Mouse (Mus musculus) forebrain, embryonic 16.5 days (tissue): ENCODE data around the gene Optn. TPM values are rescaled to one million over a fixed set of nuclear protein-coding genes. Genes with fewer than 3 reads are reported as not detected.

Experiments used
- ATAC-seq: fragments of 200-750 bp; cut with Nextera tagmentation; 2 replicates; pipeline ENCODE4 v1.8.0; 2017; ENCODE audit warnings: mild to moderate bottlenecking, moderate library complexity
- H3K27ac ChIP-seq: fragments of 300-500 bp; sonication (generic); 2 replicates; pipeline ENCODE4 v1.5.1; 2014; ENCODE audit warnings: low read length, control low read depth
- H3K27me3 ChIP-seq: fragments of 300-500 bp; sonication (generic); replicated peaks from 2 replicates; pipeline ENCODE4 v1.6.1; 2014; ENCODE audit warnings: low read length; ENCODE audit not compliant: control insufficient read depth, insufficient read depth
- H3K36me3 ChIP-seq: fragments of 300-500 bp; sonication (generic); 2 replicates; pipeline ENCODE4 v1.6.1; 2014; ENCODE audit not compliant: control insufficient read depth, insufficient read depth
- H3K4me1 ChIP-seq: fragments of 300-500 bp; sonication (generic); replicated peaks from 2 replicates; pipeline ENCODE4 v1.6.1; 2014; ENCODE audit warnings: low read length; ENCODE audit not compliant: control insufficient read depth, insufficient read depth
- H3K4me2 ChIP-seq: fragments of 300-500 bp; sonication (generic); 2 replicates; pipeline ENCODE4 v1.6.1; 2014; ENCODE audit warnings: mild to moderate bottlenecking, low read length, control low read depth
- H3K4me3 ChIP-seq: fragments of 300-500 bp; sonication (generic); replicated peaks from 2 replicates; pipeline ENCODE4 v1.5.1; 2014; ENCODE audit warnings: mild to moderate bottlenecking, low read length, control low read depth
- H3K9ac ChIP-seq: fragments of 300-500 bp; sonication (generic); replicated peaks from 2 replicates; pipeline ENCODE4 v1.6.1; 2014; ENCODE audit warnings: low read depth, low read length, control low read depth
- H3K9me3 ChIP-seq: fragments of 300-500 bp; sonication (generic); 2 replicates; pipeline ENCODE4 v1.6.1; 2016; ENCODE audit warnings: low read length; ENCODE audit not compliant: control insufficient read depth
- WGBS: fragments of 180-500 bp; shearing (Covaris S2); extraction: QIAGEN DNeasy Blood & Tissue Kit; methylation state at CpG from one replicate; pipeline ENCODE4 v1.1.7; 2014; 5-methylcytosine and 5-hydroxymethylcytosine counted together
- polyA plus RNA-seq: library from polyadenylated mRNA; unstranded; fragments of >200 nt; fragmentation: Nextera tagmentation; extraction: Ambion mirVana; gene quantifications from 2 replicates; pipeline ENCODE4 v1.2.1, GENCODE M21; 2015

Optn gene
- polyA plus RNA-seq, 1 experiment from 2014 or later = 8.0 TPM

DNA sequence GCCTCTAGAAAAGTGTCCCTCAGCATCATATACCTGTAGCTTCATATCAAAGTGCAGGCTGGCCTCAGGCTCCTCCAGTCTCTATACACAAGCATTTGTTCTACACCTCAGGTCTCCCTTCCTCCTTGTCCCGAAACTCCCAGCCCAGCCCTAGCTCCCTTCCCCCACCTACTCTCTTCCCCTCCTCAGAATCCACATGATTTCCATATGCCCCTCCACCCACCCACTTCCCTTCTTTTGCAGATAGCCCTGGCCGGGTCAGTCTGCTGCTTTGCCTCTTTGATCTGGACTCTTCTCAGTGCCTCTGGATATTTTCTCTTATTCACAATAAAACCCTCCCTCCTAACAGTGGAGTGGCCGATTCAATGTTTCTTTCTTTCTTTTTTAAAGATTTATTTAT lies 19.5 kb downstream of the Optn start:
- Histone ChIP-seq H3K4me2 (no peak overlapping the region), H3K27me3 (no peaks in the 10 kb centered on the region), H3K36me3 (no peaks in the 10 kb centered on the region), H3K4me3 (no peak overlapping the region), H3K9me3 (no peaks in the 10 kb centered on the region), H3K27ac (no peak overlapping the region), H3K9ac (no peak overlapping the region), H3K4me1 (0 out of 2 replicates have a peak, but pooled peaks cover 5% of the 10 kb centered on the region)
- 68% methylated on average over 3 of the region's 3 CpGs for WGBS
- no peak for ATAC-seq

DNA sequence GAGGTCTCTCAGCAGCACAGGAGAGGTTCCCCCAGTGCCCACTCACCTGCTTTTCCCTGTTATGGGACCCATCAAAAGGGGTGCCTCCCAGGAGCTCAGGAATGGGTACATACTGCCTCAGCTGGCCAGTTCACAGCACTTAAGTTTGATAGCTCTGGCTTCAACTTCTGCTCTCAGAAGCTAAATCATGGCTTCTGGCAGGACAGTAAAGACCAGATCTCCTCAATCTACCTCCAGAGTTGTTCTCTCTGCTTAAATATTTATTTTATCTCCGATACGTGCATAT lies 20.4 kb downstream of the Optn start:
- 94% methylated on average over 2 of the region's 2 CpGs for WGBS
- Histone ChIP-seq H3K27ac (no peak overlapping the region), H3K36me3 (no peaks in the 10 kb centered on the region), H3K9me3 (no peaks in the 10 kb centered on the region), H3K4me1 (peaks cover 6% of the 10 kb centered on the region; the same call in 1 of the 2 replicates), H3K9ac (no peak overlapping the region), H3K4me2 (no peak overlapping the region), H3K4me3 (no peak overlapping the region), H3K27me3 (no peaks in the 10 kb centered on the region)
- no peak for ATAC-seq

DNA sequence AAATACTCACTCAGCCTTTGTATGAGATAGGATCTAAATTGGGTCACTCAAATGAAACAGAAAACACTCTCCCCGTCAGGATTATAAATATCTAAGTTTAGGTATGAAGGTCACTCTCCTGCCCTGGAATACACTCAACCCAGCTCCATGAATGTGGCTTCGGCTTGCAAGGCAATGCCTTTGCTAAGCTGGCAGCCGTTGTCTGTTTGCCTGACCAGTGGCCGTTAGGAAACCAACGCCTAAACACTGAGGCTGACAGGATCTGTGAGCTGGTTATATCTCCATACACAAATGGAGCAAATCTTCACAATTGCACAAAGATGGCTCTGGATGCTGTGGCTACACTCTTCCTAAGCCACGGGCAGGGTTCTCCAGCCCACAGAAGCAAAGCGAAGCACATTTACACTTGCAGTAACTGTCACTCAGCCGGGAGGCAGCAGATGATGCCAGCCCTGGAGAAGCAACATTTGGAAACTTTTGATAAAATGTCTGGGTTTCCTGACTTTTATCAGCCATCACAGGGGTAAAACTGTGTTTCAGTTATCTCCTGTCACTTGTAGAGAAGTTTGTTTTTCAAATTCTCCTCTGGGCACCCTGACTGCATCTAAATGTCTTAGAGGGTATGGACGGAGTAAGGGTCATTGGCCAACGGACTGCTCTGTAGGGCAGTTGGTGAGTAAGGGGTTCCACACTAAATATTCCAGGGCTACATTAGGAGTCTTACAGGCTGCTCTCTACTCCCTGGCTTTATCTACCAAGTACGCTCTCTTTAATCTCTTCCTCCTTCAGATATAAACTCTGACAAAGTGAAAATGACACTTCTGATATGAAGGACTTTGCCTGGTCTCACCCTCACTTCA lies 21.0 kb downstream of the Optn start:
- no peak overlapping the region for H3K4me3 ChIP-seq
- H3K4me2 ChIP-seq = no peak overlapping the region
- H3K9ac ChIP-seq = no peak overlapping the region
- H3K27ac ChIP-seq = no peak overlapping the region
- ATAC-seq = no peak
- WGBS = 79% methylated on average over 11 of the region's 11 CpGs
- H3K27me3 ChIP-seq = no peaks in the 10 kb centered on the region
- H3K36me3 ChIP-seq = no peaks in the 10 kb centered on the region
- H3K9me3 ChIP-seq = no peaks in the 10 kb centered on the region
- peaks cover 11% of the 10 kb centered on the region for H3K4me1 ChIP-seq

DNA sequence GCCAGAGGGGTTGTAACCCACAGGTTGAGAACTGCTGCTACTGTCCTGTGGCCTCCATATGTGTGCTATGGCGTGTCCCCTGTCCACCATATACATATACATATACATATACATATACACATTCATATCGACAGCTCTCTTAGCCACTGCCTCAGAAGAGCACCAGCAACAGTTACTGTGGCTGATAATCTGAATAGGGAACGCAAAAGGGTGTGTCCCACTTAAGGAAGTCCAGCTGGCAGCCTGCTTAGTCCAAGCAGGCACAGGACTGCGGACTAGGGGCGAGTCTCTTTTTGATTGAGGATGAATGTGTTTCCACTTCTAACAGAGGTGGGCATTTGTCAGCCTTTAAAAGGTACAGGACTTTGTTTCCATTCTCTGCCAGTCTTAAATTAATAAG lies 22.0 kb downstream of the Optn start:
- 83% methylated on average over 5 of the region's 5 CpGs for WGBS
- no peak for ATAC-seq

DNA sequence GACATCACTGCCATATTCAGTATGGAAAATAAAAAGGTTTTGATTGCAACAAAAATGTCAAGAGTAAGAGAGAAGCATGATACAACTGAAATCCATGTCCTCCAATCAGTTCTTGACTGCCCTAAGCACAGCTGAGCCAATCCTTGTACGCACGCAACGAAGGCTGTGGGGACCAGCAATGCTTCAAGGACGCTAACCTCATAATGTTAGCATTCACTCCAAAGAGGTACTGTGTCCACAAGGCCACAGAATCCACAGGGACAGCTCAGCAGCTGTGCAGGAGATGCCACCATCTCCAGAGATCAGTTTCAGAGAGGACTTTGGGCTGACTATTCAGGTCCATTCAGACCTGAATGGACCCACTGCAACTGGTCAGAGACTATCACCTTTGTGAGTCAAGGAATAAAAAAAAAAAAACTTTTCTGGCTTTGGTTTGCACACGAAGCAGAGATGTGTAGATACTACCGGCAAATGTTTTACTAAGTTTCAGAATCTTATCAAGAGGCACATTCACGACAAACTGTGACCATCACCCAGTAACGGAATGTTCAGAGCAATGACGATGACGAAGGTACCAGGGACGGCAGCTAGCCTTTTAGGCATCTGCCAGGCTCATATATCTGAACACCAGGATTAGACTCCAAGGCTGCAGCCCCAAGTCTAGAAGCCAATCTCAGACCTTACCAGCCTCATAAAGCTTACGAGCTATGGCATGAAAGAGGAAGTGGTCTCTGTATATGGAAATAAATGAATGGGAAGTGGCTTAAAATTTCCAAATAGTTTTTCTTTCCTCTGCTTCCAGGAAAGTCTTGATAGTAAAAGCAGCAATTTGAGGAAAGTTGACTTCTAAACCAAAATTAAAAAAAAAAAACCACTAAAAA lies 23.3 kb downstream of the Optn start:
- no peak overlapping the region for H3K4me3 ChIP-seq
- H3K27me3 ChIP-seq = no peaks in the 10 kb centered on the region
- ATAC-seq = no peak
- no peak overlapping the region for H3K4me2 ChIP-seq
- WGBS = 94% methylated on average over 12 of the region's 12 CpGs
- no peak overlapping the region for H3K9ac ChIP-seq
- H3K4me1 ChIP-seq = peaks cover 14% of the 10 kb centered on the region
- H3K36me3 ChIP-seq = no peaks in the 10 kb centered on the region
- no peak overlapping the region for H3K27ac ChIP-seq
- H3K9me3 ChIP-seq = no peaks in the 10 kb centered on the region

More for the DNA sequence above, 22.0 kb downstream of the Optn start:
- Histone ChIP-seq H3K36me3 (no peaks in the 10 kb centered on the region), H3K27me3 (no peaks in the 10 kb centered on the region), H3K9me3 (no peaks in the 10 kb centered on the region), H3K9ac (no peak overlapping the region), H3K27ac (no peak overlapping the region), H3K4me2 (no peak overlapping the region), H3K4me3 (no peak overlapping the region), H3K4me1 (peaks cover 14% of the 10 kb centered on the region)

DNA sequence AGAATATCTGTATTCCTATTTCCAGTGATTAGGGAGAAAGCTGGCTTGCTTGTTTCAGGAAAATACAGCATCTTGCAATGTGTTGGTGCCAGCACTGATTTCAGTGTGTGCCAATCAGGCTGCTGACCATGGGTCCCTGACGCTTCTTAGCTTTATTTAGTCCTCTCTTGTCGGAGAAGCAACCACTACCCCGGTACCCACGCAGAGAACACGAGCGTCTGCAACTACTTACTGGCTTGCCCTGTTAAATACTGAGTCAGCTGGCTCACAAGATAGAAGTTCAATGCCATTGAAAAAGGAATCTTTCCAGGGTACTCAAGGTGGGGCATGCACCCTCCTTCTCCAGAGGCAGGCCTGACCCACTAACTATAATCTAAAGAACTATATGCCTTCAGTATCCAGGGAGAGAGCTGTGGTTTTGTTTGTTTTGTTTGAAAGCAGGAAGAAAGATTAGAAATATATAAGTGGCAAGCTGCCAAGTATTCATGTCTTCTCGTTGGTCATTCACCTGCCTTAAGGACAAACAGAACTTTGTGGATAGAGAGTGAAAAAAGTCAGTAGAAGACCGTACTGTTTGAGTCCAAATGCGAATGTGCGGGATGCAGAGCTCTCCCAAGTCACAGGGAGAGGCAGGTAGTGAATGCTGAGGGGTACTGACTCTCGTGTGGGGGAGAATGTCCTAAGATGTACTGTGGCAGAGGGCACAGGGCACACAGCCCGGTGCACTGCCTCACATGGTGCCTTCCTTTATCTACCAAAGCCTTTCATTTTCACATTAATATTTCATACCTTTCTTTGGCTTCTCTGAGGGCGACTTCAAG lies 24.3 kb downstream of the Optn start:
- 77% methylated on average over 13 of the region's 13 CpGs for WGBS
- H3K9me3 ChIP-seq = no peaks in the 10 kb centered on the region
- H3K4me2 ChIP-seq = no peak overlapping the region
- no peak overlapping the region for H3K4me3 ChIP-seq
- H3K4me1 ChIP-seq = peaks cover 9% of the 10 kb centered on the region
- no peak overlapping the region for H3K27ac ChIP-seq
- H3K9ac ChIP-seq = no peak overlapping the region
- H3K27me3 ChIP-seq = no peaks in the 10 kb centered on the region
- ATAC-seq = no peak
- no peaks in the 10 kb centered on the region for H3K36me3 ChIP-seq

DNA sequence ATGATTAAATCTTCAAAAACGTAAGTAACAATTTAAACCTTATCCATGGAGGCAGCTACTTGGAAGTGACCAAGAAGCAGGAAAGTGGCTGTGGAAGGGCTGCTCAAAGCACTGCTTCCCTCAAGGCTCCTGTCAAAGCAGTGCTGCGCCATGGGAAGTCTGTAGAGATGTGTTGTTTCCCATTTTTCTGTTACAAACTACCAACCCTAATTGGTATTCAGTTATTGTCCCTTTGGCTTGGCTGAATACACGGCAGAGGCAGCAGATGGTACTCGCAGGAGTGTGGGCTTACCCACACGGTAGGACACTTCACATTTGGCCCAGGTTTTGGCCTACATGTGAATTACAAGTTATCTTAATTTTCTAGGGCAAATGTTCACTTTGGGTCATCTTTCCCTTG lies 25.5 kb downstream of the Optn start:
- H3K4me2 ChIP-seq = no peak overlapping the region
- H3K27ac ChIP-seq = no peak overlapping the region
- 25% methylated on average over 5 of the region's 5 CpGs for WGBS
- H3K4me3 ChIP-seq = no peak overlapping the region
- no peaks in the 10 kb centered on the region for H3K27me3 ChIP-seq
- no peaks in the 10 kb centered on the region for H3K36me3 ChIP-seq
- H3K9ac ChIP-seq = no peak overlapping the region
- peak; percentile 76 for ATAC-seq
- no peaks in the 10 kb centered on the region for H3K9me3 ChIP-seq
- peaks cover 9% of the 10 kb centered on the region for H3K4me1 ChIP-seq

DNA sequence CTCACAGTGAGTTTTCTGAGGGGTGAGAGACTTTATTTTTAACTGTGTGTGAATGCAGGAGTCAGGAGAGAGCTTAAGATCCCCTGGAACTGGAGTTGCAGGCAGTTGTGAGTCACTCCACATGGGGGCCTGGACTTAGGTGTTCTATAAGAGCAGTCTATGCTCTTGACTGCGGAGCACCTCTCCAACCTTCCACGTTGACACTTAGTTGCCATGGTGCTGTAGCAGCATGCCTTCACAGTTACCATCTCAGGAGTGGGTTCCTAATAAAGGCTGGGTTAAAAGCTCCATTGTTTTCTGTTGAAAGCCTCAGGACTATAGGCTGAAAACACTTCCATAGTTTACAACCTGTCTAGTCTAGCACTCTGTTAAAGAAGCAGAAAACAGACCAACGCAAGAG lies 26.5 kb downstream of the Optn start:
- no peaks in the 10 kb centered on the region for H3K27me3 ChIP-seq
- 14% methylated on average over 3 of the region's 3 CpGs for WGBS
- H3K9ac ChIP-seq = no peak overlapping the region
- ATAC-seq = no peak
- no peak overlapping the region for H3K27ac ChIP-seq
- H3K9me3 ChIP-seq = no peaks in the 10 kb centered on the region
- no peak overlapping the region for H3K4me3 ChIP-seq
- no peak overlapping the region for H3K4me2 ChIP-seq
- H3K36me3 ChIP-seq = no peaks in the 10 kb centered on the region
- peaks cover 9% of the 10 kb centered on the region for H3K4me1 ChIP-seq
